Mouse (Mus musculus): ENCODE data around the gene Gm1979. TPM values are rescaled to one million over a fixed set of nuclear protein-coding genes. Genes with fewer than 3 reads are reported as not detected.
"Not testable (repeated sequence)": the region's sequence is repeated elsewhere in the genome, so short reads cannot be mapped to it uniquely, and the experiment has no call there.

Gene Gm1979
- polyA plus RNA-seq, 1 experiment from 2014 or later: not detected

- H3K4me3 ChIP-seq (ENCODE audit: low read depth, low read length); H3K36me3 ChIP-seq (ENCODE audit: control insufficient read depth, insufficient read depth, low read length); H3K27ac ChIP-seq (ENCODE audit: low read depth, low read length); DNase-seq (ENCODE audit: low spot score); H3K9me3 ChIP-seq (ENCODE audit: control insufficient read depth, low read length); H3K4me2 ChIP-seq (replicated peaks; ENCODE audit: low read depth, low read length); H3K27me3 ChIP-seq (ENCODE audit: control insufficient read depth, insufficient read depth, low read length); H3K4me1 ChIP-seq (replicated peaks; ENCODE audit: control insufficient read depth, insufficient read depth, low read length); H3K9ac ChIP-seq (ENCODE audit: low read depth, low read length); ATAC-seq (ENCODE audit: low FRiP score): not testable (repeated sequence)
- 79% methylated on average over 2 of the region's 2 CpGs for WGBS
These were observed 50.3 kb downstream of the Gm1979 start, which contains the start of gene Gm21671 for GRCm38 (mm10) chr5:25954317-25954716. TSS of gene Gm21671 (minus strand) at chr5:25954417.

Other genes with a start within 250 kb of the Gm1979 start
- 8.0 and 9.9 TPM in 2 replicates for gene Actr3b, start 244.8 kb downstream of the Gm1979 start, polyA plus RNA-seq (2014; fragmentation: Nextera tagmentation; extraction: Ambion mirVana)
- gene Gm21663, start 62.4 kb downstream of the Gm1979 start, polyA plus RNA-seq (2014; fragmentation: Nextera tagmentation; extraction: Ambion mirVana): 0.11 TPM in 1 of 2 replicates, not detected in the other
- gene Gm21671, start 50.4 kb downstream of the Gm1979 start, polyA plus RNA-seq (2014; fragmentation: Nextera tagmentation; extraction: Ambion mirVana): 0.14 TPM in 1 of 2 replicates, not detected in the other
- 0.06 TPM in 1 of 2 replicates, not detected in the other for gene Gm21680, start 32.1 kb downstream of the Gm1979 start, polyA plus RNA-seq (2014; fragmentation: Nextera tagmentation; extraction: Ambion mirVana)
- 0.04 TPM in 1 of 2 replicates, not detected in the other for gene Gm21698, start 16.1 kb downstream of the Gm1979 start, polyA plus RNA-seq (2014; fragmentation: Nextera tagmentation; extraction: Ambion mirVana)
- gene Gm5862, start 18.1 kb upstream of the Gm1979 start, polyA plus RNA-seq (2014; fragmentation: Nextera tagmentation; extraction: Ambion mirVana): not detected in 2 replicates
- not detected in 2 replicates for gene Speer4a, start 34.8 kb upstream of the Gm1979 start, polyA plus RNA-seq (2014; fragmentation: Nextera tagmentation; extraction: Ambion mirVana)
- 0.09 TPM in 1 of 2 replicates, not detected in the other for gene Gm7347, start 53.8 kb upstream of the Gm1979 start, polyA plus RNA-seq (2014; fragmentation: Nextera tagmentation; extraction: Ambion mirVana)
- gene Gm10471, start 84.5 kb upstream of the Gm1979 start, polyA plus RNA-seq (2014; fragmentation: Nextera tagmentation; extraction: Ambion mirVana): not detected in 2 replicates
- 0.23 TPM in 1 of 2 replicates, not detected in the other for gene 5031410I06Rik, start 100.6 kb upstream of the Gm1979 start, polyA plus RNA-seq (2014; fragmentation: Nextera tagmentation; extraction: Ambion mirVana)
- 0.12 TPM in 1 of 2 replicates, not detected in the other for gene Gm10220, start 116.6 kb upstream of the Gm1979 start, polyA plus RNA-seq (2014; fragmentation: Nextera tagmentation; extraction: Ambion mirVana)

All from hindbrain, embryonic 11.5 days (tissue).